ENCODE assay signal across 24 mouse cellular contexts in the genomic region with DNA sequence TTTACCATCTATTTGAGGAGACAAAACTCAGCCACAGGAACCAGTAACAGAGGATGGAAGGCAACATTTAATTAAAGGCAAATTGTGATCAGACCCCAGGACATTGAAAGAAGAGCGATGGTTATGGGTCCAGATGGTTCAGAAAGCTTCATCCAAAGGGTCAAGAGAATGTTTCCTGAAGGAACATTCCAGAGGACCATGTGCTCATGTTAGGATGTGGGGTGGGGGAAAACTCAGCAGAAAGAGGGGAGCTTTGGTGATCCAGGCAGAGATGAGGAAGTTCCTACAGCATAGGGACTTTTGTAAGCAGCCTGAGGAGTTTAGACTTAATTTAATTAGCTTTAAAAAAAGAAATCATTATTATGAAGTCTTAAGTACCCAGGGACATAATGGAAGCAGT. TPM values are rescaled to one million over a fixed set of nuclear protein-coding genes. Genes with fewer than 3 reads are reported as not detected.
"Had no signal": no experiment of that assay in that cellular context is flagged by ENCODE, and none has a peak within 500 bp of the region (broad histone marks: within the 10 kb centered on the region; RNA-seq: fewer than 3 reads in every experiment).

No protein-coding gene starts in this region.

- H3K36me3 ChIP-seq: hindbrain, embryonic 10.5 days; hindbrain, embryonic 12.5 days; intestine, embryonic 15.5 days; limb, embryonic 10.5 days; limb, embryonic 12.5 days; liver, embryonic 13.5 days; liver, embryonic 15.5 days had no signal

- H3K9me3 ChIP-seq: hindbrain, embryonic 10.5 days; hindbrain, embryonic 12.5 days; intestine, embryonic 15.5 days; limb, embryonic 10.5 days; limb, embryonic 12.5 days; liver, embryonic 13.5 days; liver, embryonic 15.5 days had no signal

- H3K4me2 ChIP-seq: heart, embryonic 11.5 days; hindbrain, embryonic 12.5 days; hindbrain, embryonic 14.5 days; intestine, embryonic 15.5 days; limb, embryonic 12.5 days; liver, embryonic 11.5 days; liver, embryonic 13.5 days; liver, embryonic 15.5 days had no signal

- ATAC-seq: hindbrain, embryonic 16.5 days; inflammation-experienced regulatory T-cells, adult 6 months had no signal

- H3K4me1 ChIP-seq: hindbrain, embryonic 10.5 days; hindbrain, embryonic 12.5 days; intestine, embryonic 15.5 days; limb, embryonic 10.5 days; limb, embryonic 12.5 days; liver, embryonic 13.5 days; liver, embryonic 15.5 days had no signal

- H3K9ac ChIP-seq: hindbrain, embryonic 12.5 days; hindbrain, embryonic 14.5 days; intestine, embryonic 15.5 days; limb, embryonic 12.5 days; liver, embryonic 13.5 days; liver, embryonic 15.5 days had no signal

- H3K4me3 ChIP-seq: heart, adult 2 months; hindbrain, embryonic 10.5 days; hindbrain, embryonic 12.5 days; intestine, embryonic 15.5 days; layer of hippocampus, adult 2 months; left cerebral cortex, adult 2 months; limb, embryonic 10.5 days; limb, embryonic 12.5 days; liver, embryonic 13.5 days; liver, embryonic 15.5 days had no signal

- H3K27me3 ChIP-seq: hindbrain, embryonic 12.5 days; intestine, embryonic 15.5 days; limb, embryonic 12.5 days; liver, embryonic 13.5 days; liver, embryonic 15.5 days had no signal

- H3K27ac ChIP-seq: heart, adult 2 months; hindbrain, embryonic 10.5 days; hindbrain, embryonic 12.5 days; hindbrain, embryonic 14.5 days; intestine, embryonic 15.5 days; layer of hippocampus, adult 2 months; left cerebral cortex, adult 2 months; limb, embryonic 10.5 days; limb, embryonic 12.5 days; liver, embryonic 13.5 days; liver, embryonic 15.5 days had no signal

- DNase-seq: gastrocnemius, postnatal 14 days; gastrocnemius, postnatal 36 days; heart, adult 2 months; heart, postnatal 10 days; heart, postnatal 4 days; kidney, adult 18-20 months; kidney, adult 8-10 months; kidney, postnatal 25 days; kidney, postnatal 4 days; liver; liver, embryonic 13.5 days had no signal

RNA-seq across cellular contexts. Expression of gene Klf5, which starts 42.2 kb away (rescaled TPM):
- polyA plus RNA-seq: inflammation-experienced regulatory T-cells, adult 6 months had no signal
